Mouse (Mus musculus): Measurements from ENCODE around the gene Vmn1r235. TPM values are rescaled to one million over a fixed set of nuclear protein-coding genes. Genes with fewer than 3 reads are reported as not detected.

The Vmn1r235 gene
- total and polyA plus RNA-seq, 2 experiments from 2014 or later = not detected

- Histone ChIP-seq H3K27ac (ENCODE audit: low read depth, low read length) (no peak within 1 kb of the TSS), H3K4me3 (ENCODE audit: low read depth, low read length) (no peak within 1 kb of the TSS), H3K4me2 (ENCODE audit: low read depth) (no peak within 1 kb of the TSS), H3K9ac (no peak within 1 kb of the TSS), H3K9me3 (ENCODE audit: low read length) (no peaks in the 10 kb centered on the region; the same call in 1 of the 2 replicates), H3K36me3 (ENCODE audit: insufficient read depth) (no peaks in the 10 kb centered on the region), H3K27me3 (ENCODE audit: insufficient read depth, low read length) (no peaks in the 10 kb centered on the region), H3K4me1 (ENCODE audit: insufficient read depth) (no peaks in the 10 kb centered on the region)
- no peak for ATAC-seq
- no peak for TF ChIP-seq CTCF (IDR thresholded peaks at IDR 0.05; ENCODE audit: low read depth)
- no peak for DNase-seq
These were observed 55.4 kb downstream of the Vmn1r235 start, which contains the start of gene Vmn1r237 for GRCm38 (mm10) chr17:21311565-21311964. Gene Vmn1r237, plus strand, starts transcription at chr17:21311865.

Small RNA genes lying within 50 kb of the gene (microRNA-seq; reads per million reads assigned to microRNA genes)
- gene Gm26384 = 0 reads per million in 2 experiments

Other genes with a start within 250 kb of the Vmn1r235 start
- gene Zfp160, start 247.5 kb upstream of the Vmn1r235 start, total RNA-seq (2014; rRNA removed) = 22.5 and 31.3 TPM in 2 replicates
- 6.9 and 11.9 TPM in 2 replicates for gene Zfp160, start 247.5 kb upstream of the Vmn1r235 start, polyA plus RNA-seq (2015; fragmentation: Nextera tagmentation; extraction: Ambion mirVana)
- gene Vmn1r234, start 30.3 kb upstream of the Vmn1r235 start, total RNA-seq (2014; rRNA removed) = not detected in 2 replicates
- not detected in 2 replicates for gene Vmn1r234, start 30.3 kb upstream of the Vmn1r235 start, polyA plus RNA-seq (2015; fragmentation: Nextera tagmentation; extraction: Ambion mirVana)
- not detected in 2 replicates for gene Vmn1r236, start 26.5 kb downstream of the Vmn1r235 start, total RNA-seq (2014; rRNA removed)
- not detected in 2 replicates for gene Vmn1r236, start 26.5 kb downstream of the Vmn1r235 start, polyA plus RNA-seq (2015; fragmentation: Nextera tagmentation; extraction: Ambion mirVana)
- not detected in 2 replicates for gene Vmn1r237, start 55.5 kb downstream of the Vmn1r235 start, total RNA-seq (2014; rRNA removed)
- gene Vmn1r237, start 55.5 kb downstream of the Vmn1r235 start, polyA plus RNA-seq (2015; fragmentation: Nextera tagmentation; extraction: Ambion mirVana) = not detected in 2 replicates
- gene Zfp677, start 127.3 kb downstream of the Vmn1r235 start, total RNA-seq (2014; rRNA removed) = 5.1 and 5.2 TPM in 2 replicates
- 1.1 and 2.1 TPM in 2 replicates for gene Zfp677, start 127.3 kb downstream of the Vmn1r235 start, polyA plus RNA-seq (2015; fragmentation: Nextera tagmentation; extraction: Ambion mirVana)
- gene Zfp54, start 166.8 kb downstream of the Vmn1r235 start, total RNA-seq (2014; rRNA removed) = 3.1 and 4.2 TPM in 2 replicates
- gene Zfp54, start 166.8 kb downstream of the Vmn1r235 start, polyA plus RNA-seq (2015; fragmentation: Nextera tagmentation; extraction: Ambion mirVana) = 1.3 and 3.0 TPM in 2 replicates
- gene Zfp51, start 194.0 kb downstream of the Vmn1r235 start, total RNA-seq (2014; rRNA removed) = 6.5 and 7.7 TPM in 2 replicates
- gene Zfp51, start 194.0 kb downstream of the Vmn1r235 start, polyA plus RNA-seq (2015; fragmentation: Nextera tagmentation; extraction: Ambion mirVana) = 6.0 and 6.6 TPM in 2 replicates
- 6.2 and 6.6 TPM in 2 replicates for gene Zfp53, start 232.6 kb downstream of the Vmn1r235 start, total RNA-seq (2014; rRNA removed)
- 8.0 and 11.3 TPM in 2 replicates for gene Zfp53, start 232.6 kb downstream of the Vmn1r235 start, polyA plus RNA-seq (2015; fragmentation: Nextera tagmentation; extraction: Ambion mirVana)

Measured in forebrain, postnatal 0 days (tissue).